Mouse (Mus musculus): ENCODE data around the gene Celf2. TPM values are rescaled to one million over a fixed set of nuclear protein-coding genes. Genes with fewer than 3 reads are reported as not detected.

Celf2 gene
- polyA plus RNA-seq, 1 experiment from 2014 or later, result 12.3 TPM

- Histone ChIP-seq H3K9ac (ENCODE audit: low read depth, low read length) (no peak overlapping the region), H3K27ac (ENCODE audit: low read depth, low read length) (no peak overlapping the region), H3K36me3 (ENCODE audit: control insufficient read depth, insufficient read depth, low read length) (no peaks in the 10 kb centered on the region), H3K4me3 (ENCODE audit: low read length) (no peak overlapping the region), H3K9me3 (ENCODE audit: control insufficient read depth, low read length) (no peaks in the 10 kb centered on the region), H3K4me2 (replicated peaks; ENCODE audit: low read depth, low read length) (no peak overlapping the region), H3K27me3 (ENCODE audit: control insufficient read depth, insufficient read depth, low read length) (no peaks in the 10 kb centered on the region), H3K4me1 (ENCODE audit: control insufficient read depth, insufficient read depth, low read length) (no peaks in the 10 kb centered on the region)
- 81% methylated on average over 2 of the region's 2 CpGs for WGBS
- no peak for ATAC-seq (ENCODE audit: low FRiP score, low TSS enrichment)
Observed at GRCm38 (mm10) chr2:6536372-6536771, 973.0 kb downstream of the Celf2 start.

- no peaks in the 10 kb centered on the region for H3K27me3 ChIP-seq (ENCODE audit: control insufficient read depth, insufficient read depth, low read length)
- no peaks in the 10 kb centered on the region for H3K9me3 ChIP-seq (ENCODE audit: control insufficient read depth, low read length)
- no peak overlapping the region for H3K9ac ChIP-seq (ENCODE audit: low read depth, low read length)
- ATAC-seq (ENCODE audit: low FRiP score, low TSS enrichment), result no peak
- no peaks in the 10 kb centered on the region for H3K36me3 ChIP-seq (ENCODE audit: control insufficient read depth, insufficient read depth, low read length)
- WGBS, result 83% methylated on average over 4 of the region's 4 CpGs
- H3K4me2 ChIP-seq (replicated peaks; ENCODE audit: low read depth, low read length), result no peak overlapping the region
- H3K27ac ChIP-seq (ENCODE audit: low read depth, low read length), result no peak overlapping the region
- H3K4me3 ChIP-seq (ENCODE audit: low read length), result no peak overlapping the region
- no peaks in the 10 kb centered on the region for H3K4me1 ChIP-seq (ENCODE audit: control insufficient read depth, insufficient read depth, low read length)
Observed at GRCm38 (mm10) chr2:6532341-6532740, 977.0 kb downstream of the Celf2 start.

DNA sequence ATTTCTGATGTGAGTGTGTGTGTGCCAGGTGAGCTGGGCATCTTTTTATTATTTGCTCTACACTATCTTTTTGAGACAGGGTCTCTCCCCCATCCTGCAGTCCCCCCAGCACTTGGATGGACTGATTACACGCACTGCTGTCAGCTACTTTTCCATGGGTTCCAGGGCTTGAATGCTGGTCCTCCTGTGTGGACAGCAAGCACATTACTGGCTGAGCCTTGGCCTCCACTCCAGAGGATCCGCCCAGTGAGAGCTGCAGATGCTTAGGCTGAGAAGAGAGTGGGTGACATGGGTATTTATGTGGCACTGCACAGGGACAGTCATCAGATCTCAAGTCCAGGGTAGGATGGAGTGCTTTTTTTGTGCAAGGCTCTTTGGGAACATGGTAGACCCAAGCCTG is 981.3 kb downstream of the Celf2 start:
- ATAC-seq (ENCODE audit: low FRiP score, low TSS enrichment), result no peak
- 91% methylated on average over 2 of the region's 2 CpGs for WGBS

DNA sequence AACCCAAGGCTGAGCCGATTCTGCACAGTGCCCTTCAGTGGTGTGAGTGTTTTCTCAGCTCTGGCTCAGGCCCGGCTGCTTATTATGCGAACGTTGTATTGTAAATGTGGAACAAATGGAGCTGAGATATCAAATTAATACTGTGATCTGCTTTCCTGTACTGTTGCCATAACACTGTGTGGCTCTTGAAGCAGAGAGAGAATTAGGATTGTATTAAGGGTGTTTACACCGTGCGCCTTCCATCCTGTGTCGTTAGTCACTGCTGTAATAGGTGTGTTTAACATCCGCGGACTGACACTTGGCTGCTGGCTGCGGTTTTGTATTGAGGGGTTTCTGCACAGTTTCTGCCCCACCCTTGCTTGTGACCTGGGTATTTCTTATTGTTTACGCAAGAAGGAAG is 982.5 kb downstream of the Celf2 start:
- Histone ChIP-seq H3K27ac (ENCODE audit: low read depth, low read length) (no peak overlapping the region), H3K9ac (ENCODE audit: low read depth, low read length) (no peak overlapping the region), H3K9me3 (ENCODE audit: control insufficient read depth, low read length) (no peaks in the 10 kb centered on the region), H3K36me3 (ENCODE audit: control insufficient read depth, insufficient read depth, low read length) (no peaks in the 10 kb centered on the region), H3K4me2 (replicated peaks; ENCODE audit: low read depth, low read length) (no peak overlapping the region), H3K27me3 (ENCODE audit: control insufficient read depth, insufficient read depth, low read length) (no peaks in the 10 kb centered on the region), H3K4me1 (ENCODE audit: control insufficient read depth, insufficient read depth, low read length) (no peaks in the 10 kb centered on the region), H3K4me3 (ENCODE audit: low read length) (no peak overlapping the region)
- ATAC-seq (ENCODE audit: low FRiP score, low TSS enrichment), result 0 out of 2 replicates have a peak, but pooled peaks have one; percentile 32
- 79% methylated on average over 11 of the region's 11 CpGs for WGBS

More for the DNA sequence above, 981.3 kb downstream of the Celf2 start:
- H3K4me2 ChIP-seq (replicated peaks; ENCODE audit: low read depth, low read length), result no peak overlapping the region
- H3K9ac ChIP-seq (ENCODE audit: low read depth, low read length), result no peak overlapping the region
- no peaks in the 10 kb centered on the region for H3K36me3 ChIP-seq (ENCODE audit: control insufficient read depth, insufficient read depth, low read length)
- no peaks in the 10 kb centered on the region for H3K27me3 ChIP-seq (ENCODE audit: control insufficient read depth, insufficient read depth, low read length)
- no peak overlapping the region for H3K4me3 ChIP-seq (ENCODE audit: low read length)
- no peaks in the 10 kb centered on the region for H3K4me1 ChIP-seq (ENCODE audit: control insufficient read depth, insufficient read depth, low read length)
- H3K27ac ChIP-seq (ENCODE audit: low read depth, low read length), result no peak overlapping the region
- H3K9me3 ChIP-seq (ENCODE audit: control insufficient read depth, low read length), result no peaks in the 10 kb centered on the region

DNA sequence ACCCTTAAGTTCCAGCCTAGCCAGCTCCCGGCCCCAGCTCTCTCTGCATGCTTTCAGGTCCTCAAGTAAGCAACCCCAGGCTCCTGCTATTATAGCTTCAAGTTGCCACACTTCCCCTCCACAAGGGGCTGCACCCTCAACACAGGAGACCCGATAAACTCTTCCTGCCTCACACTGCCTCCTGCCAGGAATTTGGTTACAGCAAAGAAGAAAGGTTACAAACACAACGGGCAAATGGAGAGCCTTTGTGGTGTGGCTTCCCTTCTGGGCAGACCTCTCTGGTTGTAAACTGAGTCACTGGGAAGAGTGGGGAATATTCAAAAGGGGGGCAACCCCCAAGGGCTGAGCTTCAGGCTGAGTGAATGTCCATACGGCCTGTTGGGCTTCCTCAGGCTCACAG is 983.1 kb downstream of the Celf2 start:
- Histone ChIP-seq H3K27me3 (ENCODE audit: control insufficient read depth, insufficient read depth, low read length) (no peaks in the 10 kb centered on the region), H3K36me3 (ENCODE audit: control insufficient read depth, insufficient read depth, low read length) (no peaks in the 10 kb centered on the region), H3K9ac (ENCODE audit: low read depth, low read length) (no peak overlapping the region), H3K4me3 (ENCODE audit: low read length) (no peak overlapping the region), H3K4me1 (ENCODE audit: control insufficient read depth, insufficient read depth, low read length) (no peaks in the 10 kb centered on the region), H3K4me2 (replicated peaks; ENCODE audit: low read depth, low read length) (no peak overlapping the region), H3K27ac (ENCODE audit: low read depth, low read length) (no peak overlapping the region), H3K9me3 (ENCODE audit: control insufficient read depth, low read length) (no peaks in the 10 kb centered on the region)
- ATAC-seq (ENCODE audit: low FRiP score, low TSS enrichment), result no peak
- WGBS, result 33% methylated on average over 4 of the region's 4 CpGs

- no peak overlapping the region for H3K4me2 ChIP-seq (replicated peaks; ENCODE audit: low read depth, low read length)
- no peak overlapping the region for H3K4me3 ChIP-seq (ENCODE audit: low read length)
- no peaks in the 10 kb centered on the region for H3K9me3 ChIP-seq (ENCODE audit: control insufficient read depth, low read length)
- H3K9ac ChIP-seq (ENCODE audit: low read depth, low read length), result no peak overlapping the region
- no peak for ATAC-seq (ENCODE audit: low FRiP score, low TSS enrichment)
- no peak overlapping the region for H3K27ac ChIP-seq (ENCODE audit: low read depth, low read length)
- no peaks in the 10 kb centered on the region for H3K4me1 ChIP-seq (ENCODE audit: control insufficient read depth, insufficient read depth, low read length)
- no peaks in the 10 kb centered on the region for H3K27me3 ChIP-seq (ENCODE audit: control insufficient read depth, insufficient read depth, low read length)
- 92% methylated on average over 10 of the region's 10 CpGs for WGBS
- H3K36me3 ChIP-seq (ENCODE audit: control insufficient read depth, insufficient read depth, low read length), result no peaks in the 10 kb centered on the region
Observed at GRCm38 (mm10) chr2:6523924-6524300, 985.5 kb downstream of the Celf2 start.

- Histone ChIP-seq H3K4me1 (ENCODE audit: control insufficient read depth, insufficient read depth, low read length) (no peaks in the 10 kb centered on the region), H3K9me3 (ENCODE audit: control insufficient read depth, low read length) (no peaks in the 10 kb centered on the region), H3K9ac (ENCODE audit: low read depth, low read length) (no peak overlapping the region), H3K27ac (ENCODE audit: low read depth, low read length) (no peak overlapping the region), H3K4me2 (replicated peaks; ENCODE audit: low read depth, low read length) (no peak overlapping the region), H3K27me3 (ENCODE audit: control insufficient read depth, insufficient read depth, low read length) (no peaks in the 10 kb centered on the region), H3K36me3 (ENCODE audit: control insufficient read depth, insufficient read depth, low read length) (no peaks in the 10 kb centered on the region), H3K4me3 (ENCODE audit: low read length) (no peak overlapping the region)
- ATAC-seq (ENCODE audit: low FRiP score, low TSS enrichment), result no peak
- WGBS, result 76% methylated on average over 16 of the region's 16 CpGs
Observed at GRCm38 (mm10) chr2:6523261-6523923, 986.0 kb downstream of the Celf2 start.

DNA sequence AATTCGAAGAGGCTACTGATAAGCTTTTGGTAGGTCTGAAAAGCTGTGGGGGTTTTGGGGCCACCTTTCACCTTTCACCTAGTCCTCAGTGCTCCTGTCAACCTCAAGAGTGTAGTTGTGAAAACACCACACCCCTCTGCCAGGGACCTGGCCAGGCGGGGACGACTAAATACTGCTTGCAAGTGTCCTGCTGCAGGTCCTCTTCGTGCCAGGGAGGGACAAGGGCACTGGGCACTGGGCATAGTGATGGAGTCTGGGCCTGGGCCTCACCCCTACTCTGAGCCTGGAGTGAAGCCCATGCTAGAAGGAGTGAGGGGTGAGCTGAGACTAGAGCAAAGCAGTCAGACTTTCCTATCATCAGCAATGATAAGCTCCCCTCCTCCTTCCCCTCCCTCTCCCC is 987.0 kb downstream of the Celf2 start:
- Histone ChIP-seq H3K4me2 (replicated peaks; ENCODE audit: low read depth, low read length) (no peak overlapping the region), H3K36me3 (ENCODE audit: control insufficient read depth, insufficient read depth, low read length) (no peaks in the 10 kb centered on the region), H3K4me1 (ENCODE audit: control insufficient read depth, insufficient read depth, low read length) (no peaks in the 10 kb centered on the region), H3K27me3 (ENCODE audit: control insufficient read depth, insufficient read depth, low read length) (no peaks in the 10 kb centered on the region), H3K27ac (ENCODE audit: low read depth, low read length) (no peak overlapping the region), H3K9me3 (ENCODE audit: control insufficient read depth, low read length) (no peaks in the 10 kb centered on the region), H3K9ac (ENCODE audit: low read depth, low read length) (no peak overlapping the region), H3K4me3 (ENCODE audit: low read length) (no peak overlapping the region)
- ATAC-seq (ENCODE audit: low FRiP score, low TSS enrichment), result no peak
- WGBS, result 81% methylated on average over 4 of the region's 4 CpGs

GRCm38 (mm10) chr2:6513176-6513575 is 996.2 kb downstream of the Celf2 start:
- Histone ChIP-seq H3K27ac (ENCODE audit: low read depth, low read length) (no peak overlapping the region), H3K4me1 (ENCODE audit: control insufficient read depth, insufficient read depth, low read length) (no peaks in the 10 kb centered on the region), H3K4me3 (ENCODE audit: low read length) (no peak overlapping the region), H3K4me2 (replicated peaks; ENCODE audit: low read depth, low read length) (no peak overlapping the region), H3K9me3 (ENCODE audit: control insufficient read depth, low read length) (no peaks in the 10 kb centered on the region), H3K9ac (ENCODE audit: low read depth, low read length) (no peak overlapping the region), H3K36me3 (ENCODE audit: control insufficient read depth, insufficient read depth, low read length) (no peaks in the 10 kb centered on the region), H3K27me3 (ENCODE audit: control insufficient read depth, insufficient read depth, low read length) (no peaks in the 10 kb centered on the region)
- 48% methylated on average over 7 of the region's 7 CpGs for WGBS
- ATAC-seq (ENCODE audit: low FRiP score, low TSS enrichment), result peak; percentile 64

Measured in kidney, embryonic 14.5 days (tissue).